Mouse (Mus musculus): ENCODE data around the gene Wfdc17. TPM values are rescaled to one million over a fixed set of nuclear protein-coding genes. Genes with fewer than 3 reads are reported as not detected.

The Wfdc17 gene
- polyA plus RNA-seq (2015; fragmentation: Illumina TruSeq; extraction: RNeasy Lipid Tissue Mini Kit (QIAGEN cat#74804); ENCODE audit: low read depth, low replicate concordance), result 1.2 TPM

GRCm38 (mm10) chr11:83703705-83704104 lies at the start of gene Wfdc17:
Gene Wfdc17, plus strand, starts transcription at chr11:83703991.

GRCm38 (mm10) chr11:83662204-83662603 lies 41.6 kb upstream of the Wfdc17 start, which contains the start of gene Ccl4:
Gene Ccl4, plus strand, starts transcription at chr11:83662584.

GRCm38 (mm10) chr11:83708715-83709114 lies 4.9 kb downstream of the Wfdc17 start, which contains the start of gene Wfdc18:
Gene Wfdc18, plus strand, starts transcription at chr11:83709015.

GRCm38 (mm10) chr11:83746681-83747080 lies 42.9 kb downstream of the Wfdc17 start, which contains the start of gene Wfdc21:
Gene Wfdc21, plus strand, starts transcription at chr11:83746940.

GRCm38 (mm10) chr11:83753581-83754181 lies 49.9 kb downstream of the Wfdc17 start, which contains the start of gene Heatr6:
Gene Heatr6, plus strand, starts transcription at chr11:83753696.

Other genes with a start within 250 kb of the Wfdc17 start
- gene Mmp28, start 240.9 kb upstream of the Wfdc17 start, polyA plus RNA-seq (2015; fragmentation: Illumina TruSeq; extraction: RNeasy Lipid Tissue Mini Kit (QIAGEN cat#74804); ENCODE audit: low read depth, low replicate concordance), result 2.2 TPM
- 48.3 TPM for gene Taf15, start 230.9 kb upstream of the Wfdc17 start, polyA plus RNA-seq (2015; fragmentation: Illumina TruSeq; extraction: RNeasy Lipid Tissue Mini Kit (QIAGEN cat#74804); ENCODE audit: low read depth, low replicate concordance)
- not detected for gene Heatr9, start 181.8 kb upstream of the Wfdc17 start, polyA plus RNA-seq (2015; fragmentation: Illumina TruSeq; extraction: RNeasy Lipid Tissue Mini Kit (QIAGEN cat#74804); ENCODE audit: low read depth, low replicate concordance)
- not detected for gene Ccl5, start 173.5 kb upstream of the Wfdc17 start, polyA plus RNA-seq (2015; fragmentation: Illumina TruSeq; extraction: RNeasy Lipid Tissue Mini Kit (QIAGEN cat#74804); ENCODE audit: low read depth, low replicate concordance)
- gene Ccl9, start 125.4 kb upstream of the Wfdc17 start, polyA plus RNA-seq (2015; fragmentation: Illumina TruSeq; extraction: RNeasy Lipid Tissue Mini Kit (QIAGEN cat#74804); ENCODE audit: low read depth, low replicate concordance), result 3.1 TPM
- 2.6 TPM for gene Ccl6, start 110.9 kb upstream of the Wfdc17 start, polyA plus RNA-seq (2015; fragmentation: Illumina TruSeq; extraction: RNeasy Lipid Tissue Mini Kit (QIAGEN cat#74804); ENCODE audit: low read depth, low replicate concordance)
- gene Rpl9-ps1, start 58.4 kb upstream of the Wfdc17 start, polyA plus RNA-seq (2015; fragmentation: Illumina TruSeq; extraction: RNeasy Lipid Tissue Mini Kit (QIAGEN cat#74804); ENCODE audit: low read depth, low replicate concordance), result not detected
- gene Ccl3, start 54.6 kb upstream of the Wfdc17 start, polyA plus RNA-seq (2015; fragmentation: Illumina TruSeq; extraction: RNeasy Lipid Tissue Mini Kit (QIAGEN cat#74804); ENCODE audit: low read depth, low replicate concordance), result not detected
- not detected for gene Ccl4, start 41.4 kb upstream of the Wfdc17 start, polyA plus RNA-seq (2015; fragmentation: Illumina TruSeq; extraction: RNeasy Lipid Tissue Mini Kit (QIAGEN cat#74804); ENCODE audit: low read depth, low replicate concordance)
- 6.4 TPM for gene Wfdc18, start 5.0 kb downstream of the Wfdc17 start, polyA plus RNA-seq (2015; fragmentation: Illumina TruSeq; extraction: RNeasy Lipid Tissue Mini Kit (QIAGEN cat#74804); ENCODE audit: low read depth, low replicate concordance)
- not detected for gene Wfdc21, start 42.9 kb downstream of the Wfdc17 start, polyA plus RNA-seq (2015; fragmentation: Illumina TruSeq; extraction: RNeasy Lipid Tissue Mini Kit (QIAGEN cat#74804); ENCODE audit: low read depth, low replicate concordance)
- 9.1 TPM for gene Heatr6, start 49.7 kb downstream of the Wfdc17 start, polyA plus RNA-seq (2015; fragmentation: Illumina TruSeq; extraction: RNeasy Lipid Tissue Mini Kit (QIAGEN cat#74804); ENCODE audit: low read depth, low replicate concordance)
- 0.89 TPM for gene Hnf1b, start 146.1 kb downstream of the Wfdc17 start, polyA plus RNA-seq (2015; fragmentation: Illumina TruSeq; extraction: RNeasy Lipid Tissue Mini Kit (QIAGEN cat#74804); ENCODE audit: low read depth, low replicate concordance)
- gene Ddx52, start 238.1 kb downstream of the Wfdc17 start, polyA plus RNA-seq (2015; fragmentation: Illumina TruSeq; extraction: RNeasy Lipid Tissue Mini Kit (QIAGEN cat#74804); ENCODE audit: low read depth, low replicate concordance), result 16.6 TPM